Mouse (Mus musculus) kidney, embryonic 16.5 days (tissue): ENCODE measurements around the gene Nck1. TPM values are rescaled to one million over a fixed set of nuclear protein-coding genes. Genes with fewer than 3 reads are reported as not detected.
A peak's percentile ranks its signal among the peaks of the same experiment; 100 is the strongest.

ENCODE experiments used
- ATAC-seq: fragments of 200-750 bp; cut with Nextera tagmentation; 2 replicates; pipeline ENCODE4 v1.8.0; 2017; ENCODE audit warnings: moderate TSS enrichment; ENCODE audit not compliant: low FRiP score, low TSS enrichment
- H3K27ac ChIP-seq: fragments of 300-500 bp; sonication (generic); 2 replicates; pipeline ENCODE4 v1.5.1; 2014; ENCODE audit warnings: low read length
- H3K27me3 ChIP-seq: fragments of 300-500 bp; sonication (generic); 2 replicates; pipeline ENCODE4 v1.6.1; 2014; ENCODE audit warnings: low read length, control low read depth, mixed read lengths; ENCODE audit not compliant: insufficient read depth
- H3K36me3 ChIP-seq: fragments of 300-500 bp; sonication (generic); 2 replicates; pipeline ENCODE4 v1.6.1; 2014; ENCODE audit warnings: low read length, control low read depth, mixed read lengths; ENCODE audit not compliant: insufficient read depth
- H3K4me1 ChIP-seq: fragments of 300-500 bp; sonication (generic); 2 replicates; pipeline ENCODE4 v1.6.1; 2014; ENCODE audit warnings: low read length, control low read depth, mixed read lengths; ENCODE audit not compliant: insufficient read depth
- H3K4me2 ChIP-seq: fragments of 300-500 bp; sonication (generic); replicated peaks from 2 replicates; pipeline ENCODE4 v1.6.1; 2014; ENCODE audit warnings: low read depth, low read length
- H3K4me3 ChIP-seq: fragments of 300-500 bp; sonication (generic); 2 replicates; pipeline ENCODE4 v1.5.1; 2014; ENCODE audit warnings: mild to moderate bottlenecking, low read length
- H3K9ac ChIP-seq: fragments of 300-500 bp; sonication (generic); replicated peaks from 2 replicates; pipeline ENCODE4 v1.6.1; 2014; ENCODE audit warnings: low read length
- H3K9me3 ChIP-seq: fragments of 300-500 bp; sonication (generic); 2 replicates; pipeline ENCODE4 v1.6.1; 2016; ENCODE audit warnings: low read length, control low read depth
- WGBS: fragments of 180-500 bp; shearing (Covaris S2); extraction: QIAGEN DNeasy Blood & Tissue Kit; methylation state at CpG from one replicate; pipeline ENCODE4 v1.1.7; 2014; 5-methylcytosine and 5-hydroxymethylcytosine counted together
- polyA plus RNA-seq: library from polyadenylated mRNA; unstranded; fragments of >200 nt; fragmentation: Nextera tagmentation; extraction: Ambion mirVana; gene quantifications from 2 replicates; pipeline ENCODE4 v1.2.1, GENCODE M21; 2015

Nck1 gene
- polyA plus RNA-seq, 1 experiment from 2014 or later = 79.2 TPM

- Histone ChIP-seq H3K4me1 (0 out of 2 replicates have a peak, but pooled peaks cover 4% of the 10 kb centered on the region), H3K4me2 (no peak overlapping the region), H3K27me3 (no peaks in the 10 kb centered on the region), H3K36me3 (0 out of 2 replicates have a peak, but pooled peaks cover 2% of the 10 kb centered on the region), H3K27ac (no peak overlapping the region), H3K9ac (no peak overlapping the region), H3K4me3 (no peak overlapping the region), H3K9me3 (peaks cover 13% of the 10 kb centered on the region)
- 95% methylated on average over 8 of the region's 8 CpGs for WGBS
- ATAC-seq = no peak
Measured at GRCm38 (mm10) chr9:100472931-100473330, 73.0 kb downstream of the Nck1 start.

- no peak overlapping the region for H3K9ac ChIP-seq
- no peak overlapping the region for H3K4me2 ChIP-seq
- 0 out of 2 replicates have a peak, but pooled peaks cover 4% of the 10 kb centered on the region for H3K4me1 ChIP-seq
- peaks cover 3% of the 10 kb centered on the region for H3K9me3 ChIP-seq
- H3K27ac ChIP-seq = no peak overlapping the region
- 76% methylated on average over 4 of the region's 4 CpGs for whole genome bisulfite sequencing
- H3K4me3 ChIP-seq = no peak overlapping the region
- H3K36me3 ChIP-seq = 0 out of 2 replicates have a peak, but pooled peaks cover 2% of the 10 kb centered on the region
- H3K27me3 ChIP-seq = no peaks in the 10 kb centered on the region
- ATAC-seq = no peak
Measured at GRCm38 (mm10) chr9:100471605-100471953, 74.4 kb downstream of the Nck1 start.

- Histone ChIP-seq H3K4me2 (no peak overlapping the region), H3K4me3 (no peak overlapping the region), H3K9ac (no peak overlapping the region), H3K27ac (no peak overlapping the region), H3K9me3 (no peaks in the 10 kb centered on the region), H3K4me1 (0 out of 2 replicates have a peak, but pooled peaks cover 4% of the 10 kb centered on the region), H3K36me3 (0 out of 2 replicates have a peak, but pooled peaks cover 7% of the 10 kb centered on the region), H3K27me3 (no peaks in the 10 kb centered on the region)
- WGBS = 50% methylated on average over 8 of the region's 8 CpGs
- peak; percentile 31 for ATAC-seq
Measured at GRCm38 (mm10) chr9:100470936-100471604, 74.9 kb downstream of the Nck1 start.

GRCm38 (mm10) chr9:100470228-100470627 is 75.7 kb downstream of the Nck1 start:
- WGBS = 84% methylated on average over 1 of the region's 1 CpGs

GRCm38 (mm10) chr9:100469681-100470080 is 76.3 kb downstream of the Nck1 start:
- Histone ChIP-seq H3K9me3 (no peaks in the 10 kb centered on the region), H3K27ac (no peak overlapping the region), H3K9ac (no peak overlapping the region), H3K4me3 (no peak overlapping the region), H3K4me2 (no peak overlapping the region), H3K36me3 (0 out of 2 replicates have a peak, but pooled peaks cover 10% of the 10 kb centered on the region), H3K4me1 (0 out of 2 replicates have a peak, but pooled peaks cover 4% of the 10 kb centered on the region), H3K27me3 (no peaks in the 10 kb centered on the region)
- no peak for ATAC-seq
- 92% methylated on average over 3 of the region's 3 CpGs for WGBS

More at GRCm38 (mm10) chr9:100470228-100470627, 75.7 kb downstream of the Nck1 start:
- Histone ChIP-seq H3K27ac (no peak overlapping the region), H3K4me1 (0 out of 2 replicates have a peak, but pooled peaks cover 4% of the 10 kb centered on the region), H3K4me3 (no peak overlapping the region), H3K4me2 (no peak overlapping the region), H3K9ac (no peak overlapping the region), H3K27me3 (no peaks in the 10 kb centered on the region), H3K36me3 (0 out of 2 replicates have a peak, but pooled peaks cover 10% of the 10 kb centered on the region), H3K9me3 (no peaks in the 10 kb centered on the region)
- ATAC-seq = no peak

- Histone ChIP-seq H3K9me3 (no peaks in the 10 kb centered on the region), H3K27ac (no peak overlapping the region), H3K9ac (no peak overlapping the region), H3K4me2 (no peak overlapping the region), H3K4me3 (no peak overlapping the region), H3K4me1 (0 out of 2 replicates have a peak, but pooled peaks cover 4% of the 10 kb centered on the region), H3K36me3 (peaks cover 13% of the 10 kb centered on the region; the same call in 1 of the 2 replicates), H3K27me3 (no peaks in the 10 kb centered on the region)
- WGBS = over 99% methylated on average over 8 of the region's 8 CpGs
- ATAC-seq = no peak
Measured at GRCm38 (mm10) chr9:100468151-100468550, 77.8 kb downstream of the Nck1 start.

GRCm38 (mm10) chr9:100467653-100468052 is 78.3 kb downstream of the Nck1 start:
- Histone ChIP-seq H3K36me3 (peaks cover 13% of the 10 kb centered on the region; the same call in 1 of the 2 replicates), H3K9ac (no peak overlapping the region), H3K27ac (no peak overlapping the region), H3K27me3 (no peaks in the 10 kb centered on the region), H3K9me3 (no peaks in the 10 kb centered on the region), H3K4me1 (0 out of 2 replicates have a peak, but pooled peaks cover 4% of the 10 kb centered on the region), H3K4me2 (no peak overlapping the region), H3K4me3 (no peak overlapping the region)
- WGBS = 74% methylated on average over 7 of the region's 7 CpGs
- ATAC-seq = no peak

GRCm38 (mm10) chr9:100466743-100467142 is 79.2 kb downstream of the Nck1 start:
- WGBS = 78% methylated on average over 3 of the region's 3 CpGs
- ATAC-seq = no peak
- H3K27me3 ChIP-seq = no peaks in the 10 kb centered on the region
- no peak overlapping the region for H3K4me2 ChIP-seq
- H3K9ac ChIP-seq = no peak overlapping the region
- H3K27ac ChIP-seq = no peak overlapping the region
- no peaks in the 10 kb centered on the region for H3K9me3 ChIP-seq
- peaks cover 13% of the 10 kb centered on the region; the same call in 1 of the 2 replicates for H3K36me3 ChIP-seq
- no peak overlapping the region for H3K4me3 ChIP-seq
- 0 out of 2 replicates have a peak, but pooled peaks cover 4% of the 10 kb centered on the region for H3K4me1 ChIP-seq

- H3K4me3 ChIP-seq = no peak overlapping the region
- 0 out of 2 replicates have a peak, but pooled peaks cover 2% of the 10 kb centered on the region for H3K4me1 ChIP-seq
- WGBS = 87% methylated on average over 9 of the region's 9 CpGs
- no peak overlapping the region for H3K4me2 ChIP-seq
- ATAC-seq = no peak
- no peaks in the 10 kb centered on the region for H3K27me3 ChIP-seq
- no peak overlapping the region for H3K9ac ChIP-seq
- no peak overlapping the region for H3K27ac ChIP-seq
- H3K36me3 ChIP-seq = peaks cover 13% of the 10 kb centered on the region; the same call in 1 of the 2 replicates
- no peaks in the 10 kb centered on the region for H3K9me3 ChIP-seq
Measured at GRCm38 (mm10) chr9:100465988-100466387, 79.9 kb downstream of the Nck1 start.

GRCm38 (mm10) chr9:100465380-100465779 is 80.6 kb downstream of the Nck1 start:
- Histone ChIP-seq H3K4me2 (no peak overlapping the region), H3K4me3 (no peak overlapping the region), H3K9ac (no peak overlapping the region), H3K4me1 (no peaks in the 10 kb centered on the region), H3K27me3 (no peaks in the 10 kb centered on the region), H3K36me3 (peaks cover 13% of the 10 kb centered on the region; the same call in 1 of the 2 replicates), H3K27ac (no peak overlapping the region), H3K9me3 (no peaks in the 10 kb centered on the region)
- no peak for ATAC-seq
- 82% methylated on average over 5 of the region's 5 CpGs for WGBS
